Mouse (Mus musculus): ENCODE data around the gene Trim30d.

- no peak for TF ChIP-seq GATA1 (IDR thresholded peaks at IDR 0.05; ENCODE audit: low read length)
- TF ChIP-seq TAL1 (IDR thresholded peaks at IDR 0.05; ENCODE audit: low read length) = no peak
These were observed 5.9 kb downstream of the Trim30d start for GRCm38 (mm10) chr7:104501589-104502371.
